20 mouse cellular contexts compared by ENCODE assay signal in genomic region chr14:120849159-120849558, GRCm38 (mm10).
DNase-seq lines count a peak whose midpoint lies in the region; ATAC-seq and TF ChIP-seq lines count a peak whose summit lies in the region.
"Had no signal": no experiment of that assay in that cellular context is flagged by ENCODE, and none has a peak within 500 bp of the region (broad histone marks: within the 10 kb centered on the region; RNA-seq: fewer than 3 reads in every experiment).

No protein-coding gene starts in this region.

- H3K27ac ChIP-seq in forebrain, embryonic 10.5 days: peak overlapping the region; percentile 68
- no peak overlapping the region for H3K27ac ChIP-seq in forebrain, postnatal 0 days (ENCODE audit: low read depth, low read length)
- 0 out of 2 replicates have a peak overlapping the region, but pooled peaks have one; percentile 3 for H3K27ac ChIP-seq in kidney, embryonic 16.5 days (ENCODE audit: low read length)
- H3K27ac ChIP-seq: heart, embryonic 15.5 days; liver, embryonic 13.5 days; stomach, postnatal 0 days had no signal

- TF ChIP-seq CTCF in forebrain, postnatal 0 days (IDR thresholded peaks at IDR 0.05; ENCODE audit: low read depth): no peak

- H3K9ac ChIP-seq in forebrain, postnatal 0 days: no peak overlapping the region
- H3K9ac ChIP-seq in kidney, embryonic 16.5 days (replicated peaks; ENCODE audit: low read length): no peak overlapping the region
- H3K9ac ChIP-seq: heart, embryonic 15.5 days; liver, embryonic 13.5 days had no signal

- peaks cover 44% of the 10 kb centered on the region for H3K4me1 ChIP-seq in forebrain, embryonic 10.5 days
- H3K4me1 ChIP-seq in forebrain, postnatal 0 days (ENCODE audit: insufficient read depth): no peaks in the 10 kb centered on the region
- H3K4me1 ChIP-seq in kidney, embryonic 16.5 days (ENCODE audit: insufficient read depth, low read length): peaks cover 25% of the 10 kb centered on the region
- H3K4me1 ChIP-seq: liver, embryonic 13.5 days had no signal

- 75% methylated on average over 10 of the region's 10 CpGs for WGBS in forebrain, embryonic 10.5 days
- 68% methylated on average over 10 of the region's 10 CpGs for WGBS in forebrain, postnatal 0 days
- 78% methylated on average over 10 of the region's 10 CpGs for WGBS in kidney, embryonic 16.5 days

- H3K9me3 ChIP-seq in forebrain, embryonic 10.5 days: no peaks in the 10 kb centered on the region
- H3K9me3 ChIP-seq in forebrain, postnatal 0 days (ENCODE audit: low read length): no peaks in the 10 kb centered on the region
- no peaks in the 10 kb centered on the region for H3K9me3 ChIP-seq in kidney, embryonic 16.5 days (ENCODE audit: low read length)
- H3K9me3 ChIP-seq: heart, embryonic 15.5 days; liver, embryonic 13.5 days had no signal

- DNase-seq in forebrain, embryonic 10.5 days (ENCODE audit: extremely low spot score, low spot score): no peak
- no peak for DNase-seq in forebrain, postnatal 0 days
- DNase-seq in kidney, postnatal 10 days: no peak
- peak; percentile 48 for DNase-seq in right cerebral cortex, adult 18-20 months
- DNase-seq in right cerebral cortex, postnatal 4 days: no peak
- no peak for DNase-seq in urinary bladder, postnatal 25 days (ENCODE audit: low spot score)
- DNase-seq: adrenal gland, postnatal 36 days; cerebellum, postnatal 10 days; embryo, embryonic 11 days; kidney, postnatal 14 days; left cerebral cortex, postnatal 4 days; liver, embryonic 13.5 days; right cerebral cortex, postnatal 25 days had no signal

- no peak for ATAC-seq in forebrain, postnatal 0 days
- no peak for ATAC-seq in kidney, embryonic 16.5 days (ENCODE audit: low FRiP score, low TSS enrichment)
- ATAC-seq in CD4-positive, CD25-positive, alpha-beta regulatory T cell, adult 4 months: no peak
- ATAC-seq: forebrain, embryonic 14.5 days; intestine, embryonic 16.5 days had no signal

- no peak overlapping the region for H3K4me3 ChIP-seq in forebrain, embryonic 10.5 days
- no peak overlapping the region for H3K4me3 ChIP-seq in forebrain, postnatal 0 days (ENCODE audit: low read depth, low read length)
- H3K4me3 ChIP-seq in kidney, embryonic 16.5 days (ENCODE audit: low read length): no peak overlapping the region
- H3K4me3 ChIP-seq: heart, embryonic 15.5 days; liver, embryonic 13.5 days had no signal

- H3K36me3 ChIP-seq in forebrain, embryonic 10.5 days (replicated peaks): no peaks in the 10 kb centered on the region
- H3K36me3 ChIP-seq in forebrain, postnatal 0 days (ENCODE audit: insufficient read depth): no peaks in the 10 kb centered on the region
- no peaks in the 10 kb centered on the region for H3K36me3 ChIP-seq in kidney, embryonic 16.5 days (ENCODE audit: insufficient read depth, low read length)
- H3K36me3 ChIP-seq: heart, embryonic 15.5 days; liver, embryonic 13.5 days had no signal

- H3K4me2 ChIP-seq in forebrain, postnatal 0 days (ENCODE audit: low read depth): no peak overlapping the region
- no peak overlapping the region for H3K4me2 ChIP-seq in kidney, embryonic 16.5 days (replicated peaks; ENCODE audit: low read depth, low read length)
- H3K4me2 ChIP-seq: heart, embryonic 15.5 days; liver, embryonic 13.5 days had no signal

- no peaks in the 10 kb centered on the region for H3K27me3 ChIP-seq in forebrain, embryonic 10.5 days (ENCODE audit: poor library complexity, severe bottlenecking)
- H3K27me3 ChIP-seq in forebrain, postnatal 0 days (ENCODE audit: insufficient read depth, low read length): no peaks in the 10 kb centered on the region
- H3K27me3 ChIP-seq in kidney, embryonic 16.5 days (ENCODE audit: insufficient read depth, low read length): no peaks in the 10 kb centered on the region
- H3K27me3 ChIP-seq: CH12.LX; heart, embryonic 15.5 days; liver, embryonic 13.5 days had no signal
